Mouse (Mus musculus): Measurements from ENCODE around the gene Prss46. TPM values are rescaled to one million over a fixed set of nuclear protein-coding genes. Genes with fewer than 3 reads are reported as not detected.

Prss46 gene
- polyA plus RNA-seq, 1 experiment: not detected

DNA sequence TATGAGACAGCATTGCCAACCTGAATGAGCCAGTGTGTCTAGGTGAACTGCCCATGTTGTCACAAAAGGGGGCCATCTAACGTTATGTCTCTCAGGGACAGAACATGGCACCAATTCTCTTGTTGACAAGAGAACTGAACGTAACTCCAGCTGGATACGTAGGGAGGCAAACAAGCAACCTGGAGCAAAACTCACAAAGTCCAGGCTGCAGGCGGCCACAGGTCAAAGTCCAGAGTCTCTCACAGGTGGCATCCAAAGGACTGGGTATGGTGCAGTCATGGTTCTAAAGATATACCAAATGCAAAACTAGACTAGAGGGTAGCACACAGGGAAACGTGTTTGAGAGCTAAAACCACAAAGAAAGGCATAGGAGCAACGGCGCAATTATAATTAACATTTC lies 22.9 kb upstream of the Prss46 start:
- no peaks in the 10 kb centered on the region for H3K4me1 ChIP-seq (ENCODE audit: control insufficient read depth, insufficient read depth, low read length)
- no peak overlapping the region for H3K4me3 ChIP-seq (replicated peaks; ENCODE audit: insufficient read depth, low read depth, low read length)
- WGBS: 83% methylated on average over 7 of the region's 7 CpGs
- no peak overlapping the region for H3K27ac ChIP-seq (ENCODE audit: insufficient read depth, low read length)
- DNase-seq: no peak
- H3K27me3 ChIP-seq (ENCODE audit: control insufficient read depth, insufficient read depth, low read length): no peaks in the 10 kb centered on the region
- TF ChIP-seq POLR2A (IDR thresholded peaks at IDR 0.05; ENCODE audit: borderline replicate concordance, insufficient read depth, low read length) (no peak), CTCF (IDR thresholded peaks at IDR 0.05; ENCODE audit: borderline replicate concordance, insufficient read depth, low read depth, low read length) (no peak)

- H3K27me3 ChIP-seq (ENCODE audit: control insufficient read depth, insufficient read depth, low read length): no peaks in the 10 kb centered on the region
- TF ChIP-seq CTCF (IDR thresholded peaks at IDR 0.05; ENCODE audit: borderline replicate concordance, insufficient read depth, low read depth, low read length): no peak
- no peak for TF ChIP-seq POLR2A (IDR thresholded peaks at IDR 0.05; ENCODE audit: borderline replicate concordance, insufficient read depth, low read length)
- H3K27ac ChIP-seq (ENCODE audit: insufficient read depth, low read length): no peak overlapping the region
- no peak overlapping the region for H3K4me3 ChIP-seq (replicated peaks; ENCODE audit: insufficient read depth, low read depth, low read length)
- H3K4me1 ChIP-seq (ENCODE audit: control insufficient read depth, insufficient read depth, low read length): no peaks in the 10 kb centered on the region
- no peak for DNase-seq
- 19% methylated on average over 4 of the region's 4 CpGs for WGBS
These were observed 18.9 kb upstream of the Prss46 start for GRCm38 (mm10) chr9:110825426-110825825.

GRCm38 (mm10) chr9:110825832-110826231 lies 18.5 kb upstream of the Prss46 start:
- Histone ChIP-seq H3K27me3 (ENCODE audit: control insufficient read depth, insufficient read depth, low read length) (no peaks in the 10 kb centered on the region), H3K4me3 (replicated peaks; ENCODE audit: insufficient read depth, low read depth, low read length) (no peak overlapping the region), H3K4me1 (ENCODE audit: control insufficient read depth, insufficient read depth, low read length) (no peaks in the 10 kb centered on the region), H3K27ac (ENCODE audit: insufficient read depth, low read length) (no peak overlapping the region)
- no peak for DNase-seq
- TF ChIP-seq POLR2A (IDR thresholded peaks at IDR 0.05; ENCODE audit: borderline replicate concordance, insufficient read depth, low read length): no peak
- no peak for TF ChIP-seq CTCF (IDR thresholded peaks at IDR 0.05; ENCODE audit: borderline replicate concordance, insufficient read depth, low read depth, low read length)
- 20% methylated on average over 7 of the region's 7 CpGs for WGBS

DNA sequence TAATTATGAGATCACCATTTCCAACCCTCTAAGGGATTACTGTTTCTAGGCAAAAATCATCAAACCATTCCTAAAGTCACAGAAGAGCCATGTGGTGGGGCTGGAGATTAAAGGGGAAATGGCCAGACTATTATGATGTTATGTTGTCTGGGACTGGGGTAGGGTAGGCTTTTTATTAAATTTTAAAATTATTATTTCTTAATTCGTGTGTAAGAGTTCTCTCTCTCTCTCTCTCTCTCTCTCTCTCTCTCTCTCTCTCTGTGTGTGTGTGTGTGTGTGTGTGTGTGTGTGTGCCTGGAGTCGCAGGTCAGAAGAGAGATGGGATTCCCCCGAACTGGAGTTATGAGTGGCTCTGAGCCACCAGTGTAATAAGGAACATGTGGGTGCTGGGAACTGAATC lies 17.9 kb upstream of the Prss46 start, which contains the start of gene Prss43:
Gene Prss43, plus strand, starts transcription at position 301 of the 400 bp plus-strand sequence.
- TF ChIP-seq POLR2A (IDR thresholded peaks at IDR 0.05; ENCODE audit: borderline replicate concordance, insufficient read depth, low read length): no peak
- TF ChIP-seq CTCF (IDR thresholded peaks at IDR 0.05; ENCODE audit: borderline replicate concordance, insufficient read depth, low read depth, low read length): no peak
- Histone ChIP-seq H3K4me1 (ENCODE audit: control insufficient read depth, insufficient read depth, low read length) (no peaks in the 10 kb centered on the region), H3K27me3 (ENCODE audit: control insufficient read depth, insufficient read depth, low read length) (no peaks in the 10 kb centered on the region), H3K27ac (ENCODE audit: insufficient read depth, low read length) (no peak within 1 kb of the TSS), H3K4me3 (replicated peaks; ENCODE audit: insufficient read depth, low read depth, low read length) (no peak within 1 kb of the TSS)
- DNase-seq: no peak
- WGBS: 86% methylated on average over 3 of the region's 3 CpGs

GRCm38 (mm10) chr9:110833021-110833420 lies 11.3 kb upstream of the Prss46 start:
- H3K27ac ChIP-seq (ENCODE audit: insufficient read depth, low read length): no peak overlapping the region
- no peaks in the 10 kb centered on the region for H3K27me3 ChIP-seq (ENCODE audit: control insufficient read depth, insufficient read depth, low read length)
- no peak for TF ChIP-seq POLR2A (IDR thresholded peaks at IDR 0.05; ENCODE audit: borderline replicate concordance, insufficient read depth, low read length)
- no peak for TF ChIP-seq CTCF (IDR thresholded peaks at IDR 0.05; ENCODE audit: borderline replicate concordance, insufficient read depth, low read depth, low read length)
- WGBS: 77% methylated on average over 5 of the region's 5 CpGs
- DNase-seq: no peak
- no peaks in the 10 kb centered on the region for H3K4me1 ChIP-seq (ENCODE audit: control insufficient read depth, insufficient read depth, low read length)
- H3K4me3 ChIP-seq (replicated peaks; ENCODE audit: insufficient read depth, low read depth, low read length): no peak overlapping the region

DNA sequence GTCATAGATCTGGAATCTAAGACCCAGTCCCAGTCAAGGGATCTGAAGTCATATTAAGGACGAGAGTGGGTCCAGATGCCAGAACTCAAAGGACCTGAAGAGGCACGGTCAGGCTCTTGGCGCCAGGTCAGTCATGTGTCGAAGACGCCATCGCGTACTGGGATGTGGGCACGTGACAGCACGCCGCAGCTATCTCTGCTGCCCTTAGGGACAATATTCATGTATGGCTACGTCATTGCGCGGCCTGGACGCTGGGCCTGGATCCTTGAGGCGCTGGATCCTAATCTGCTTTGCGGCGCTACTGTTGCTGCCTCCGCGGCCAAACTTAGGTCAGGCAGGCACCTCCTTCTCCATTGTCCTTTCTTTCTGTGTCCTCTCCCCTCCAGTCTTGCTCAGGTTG lies 9.9 kb upstream of the Prss46 start, which contains the start of gene Prss45:
Gene Prss45, plus strand, starts transcription at position 178 of the 400 bp plus-strand sequence.
- TF ChIP-seq POLR2A (IDR thresholded peaks at IDR 0.05; ENCODE audit: borderline replicate concordance, insufficient read depth, low read length) (no peak), CTCF (IDR thresholded peaks at IDR 0.05; ENCODE audit: borderline replicate concordance, insufficient read depth, low read depth, low read length) (no peak)
- Histone ChIP-seq H3K27ac (ENCODE audit: insufficient read depth, low read length) (no peak within 1 kb of the TSS; the same call in 1 of the 2 replicates), H3K4me1 (ENCODE audit: control insufficient read depth, insufficient read depth, low read length) (no peaks in the 10 kb centered on the region), H3K4me3 (replicated peaks; ENCODE audit: insufficient read depth, low read depth, low read length) (no peak within 1 kb of the TSS), H3K27me3 (ENCODE audit: control insufficient read depth, insufficient read depth, low read length) (no peaks in the 10 kb centered on the region)
- 87% methylated on average over 19 of the region's 19 CpGs for WGBS
- DNase-seq: no peak

GRCm38 (mm10) chr9:110834961-110835360 lies 9.3 kb upstream of the Prss46 start:
- Histone ChIP-seq H3K27ac (ENCODE audit: insufficient read depth, low read length) (no peak overlapping the region), H3K4me3 (replicated peaks; ENCODE audit: insufficient read depth, low read depth, low read length) (no peak overlapping the region), H3K4me1 (ENCODE audit: control insufficient read depth, insufficient read depth, low read length) (no peaks in the 10 kb centered on the region), H3K27me3 (ENCODE audit: control insufficient read depth, insufficient read depth, low read length) (no peaks in the 10 kb centered on the region)
- WGBS: 41% methylated on average over 10 of the region's 10 CpGs
- no peak for TF ChIP-seq CTCF (IDR thresholded peaks at IDR 0.05; ENCODE audit: borderline replicate concordance, insufficient read depth, low read depth, low read length)
- TF ChIP-seq POLR2A (IDR thresholded peaks at IDR 0.05; ENCODE audit: borderline replicate concordance, insufficient read depth, low read length): no peak
- DNase-seq: no peak

DNA sequence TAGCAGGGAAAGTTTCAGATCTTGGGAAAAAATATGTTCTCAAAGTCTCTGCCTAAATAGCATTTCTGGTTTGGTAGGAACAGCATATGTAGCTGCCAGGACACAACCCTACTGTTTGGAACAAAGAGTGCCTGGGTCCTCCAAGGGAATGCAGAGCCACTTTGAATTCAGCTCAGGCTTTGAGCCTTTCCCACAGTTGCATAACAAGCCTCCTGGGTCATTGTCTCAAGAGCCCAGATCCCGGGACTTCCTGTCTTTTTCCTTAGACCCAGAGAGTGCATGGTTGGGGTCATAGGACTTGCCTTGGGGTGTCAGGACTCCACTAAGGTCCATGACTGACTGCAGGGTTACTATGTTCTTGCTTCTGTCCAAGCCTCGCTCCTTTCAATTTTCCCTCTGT lies 8.2 kb upstream of the Prss46 start:
- 50% methylated on average over 2 of the region's 2 CpGs for WGBS
- Histone ChIP-seq H3K4me1 (ENCODE audit: control insufficient read depth, insufficient read depth, low read length) (no peaks in the 10 kb centered on the region), H3K27ac (ENCODE audit: insufficient read depth, low read length) (no peak overlapping the region), H3K4me3 (replicated peaks; ENCODE audit: insufficient read depth, low read depth, low read length) (no peak overlapping the region), H3K27me3 (ENCODE audit: control insufficient read depth, insufficient read depth, low read length) (no peaks in the 10 kb centered on the region)
- DNase-seq: peak in 1 of 2 experiments; percentile 12
- TF ChIP-seq POLR2A (IDR thresholded peaks at IDR 0.05; ENCODE audit: borderline replicate concordance, insufficient read depth, low read length): no peak
- no peak for TF ChIP-seq CTCF (IDR thresholded peaks at IDR 0.05; ENCODE audit: borderline replicate concordance, insufficient read depth, low read depth, low read length)
